Mouse (Mus musculus) heart, embryonic 15.5 days (tissue): ENCODE data around the gene Zscan5b. TPM values are rescaled to one million over a fixed set of nuclear protein-coding genes. Genes with fewer than 3 reads are reported as not detected.
"Not testable (repeated sequence)": the region's sequence is repeated elsewhere in the genome, so short reads cannot be mapped to it uniquely, and the experiment has no call there.

Experiments used
- ATAC-seq: fragments of 200-750 bp; cut with Nextera tagmentation; replicated peaks from 2 replicates; pipeline ENCODE4 v1.8.0; 2017; ENCODE audit warnings: low read depth, moderate TSS enrichment; ENCODE audit not compliant: insufficient number of reproducible peaks, insufficient read depth, low FRiP score
- H3K27ac ChIP-seq: fragments of 300-500 bp; sonication (generic); 2 replicates; pipeline ENCODE4 v1.5.1; 2015; ENCODE audit warnings: mild to moderate bottlenecking, inconsistent platforms
- H3K27me3 ChIP-seq: fragments of 300-500 bp; sonication (generic); 2 replicates; pipeline ENCODE4 v1.6.1; 2015; ENCODE audit warnings: inconsistent platforms
- H3K36me3 ChIP-seq: fragments of 300-500 bp; sonication (generic); 2 replicates; pipeline ENCODE4 v1.6.1; 2015; ENCODE audit warnings: mild to moderate bottlenecking, inconsistent platforms
- H3K4me1 ChIP-seq: fragments of 300-500 bp; sonication (generic); replicated peaks from 2 replicates; pipeline ENCODE4 v1.6.1; 2015; ENCODE audit warnings: inconsistent platforms
- H3K4me2 ChIP-seq: fragments of 300-500 bp; sonication (generic); 2 replicates; pipeline ENCODE4 v1.6.1; 2015; ENCODE audit warnings: inconsistent platforms, mild to moderate bottlenecking, moderate library complexity
- H3K4me3 ChIP-seq: fragments of 300-500 bp; sonication (generic); 2 replicates; pipeline ENCODE4 v1.5.1; 2015; ENCODE audit warnings: mild to moderate bottlenecking, inconsistent platforms
- H3K9ac ChIP-seq: fragments of 300-500 bp; sonication (generic); 2 replicates; pipeline ENCODE4 v1.6.1; 2015; ENCODE audit warnings: mild to moderate bottlenecking, inconsistent platforms
- H3K9me3 ChIP-seq: fragments of 300-500 bp; sonication (generic); replicated peaks from 2 replicates; pipeline ENCODE4 v1.6.1; 2016; ENCODE audit warnings: inconsistent platforms
- WGBS: fragments of 180-500 bp; shearing (Covaris S2); methylation state at CpG from one replicate; pipeline ENCODE4 v1.1.7; 2015; ENCODE audit warnings: mixed read lengths; 5-methylcytosine and 5-hydroxymethylcytosine counted together
- polyA plus RNA-seq: library from polyadenylated mRNA; unstranded; fragments of >200 nt; fragmentation: Nextera tagmentation; extraction: Ambion mirVana; gene quantifications from 2 replicates; pipeline ENCODE4 v1.2.1, GENCODE M21; 2015

Zscan5b gene
- polyA plus RNA-seq, 1 experiment from 2014 or later, result not detected

GRCm38 (mm10) chr7:6244361-6245292, 22.5 kb downstream of the Zscan5b start:
- Histone ChIP-seq H3K4me2 (no peak overlapping the region), H3K27ac (no peak overlapping the region), H3K4me1 (no peaks in the 10 kb centered on the region), H3K36me3 (no peaks in the 10 kb centered on the region), H3K9ac (no peak overlapping the region), H3K4me3 (no peak overlapping the region), H3K27me3 (no peaks in the 10 kb centered on the region), H3K9me3 (no peaks in the 10 kb centered on the region)
- ATAC-seq, result no peak
- 31% methylated on average over 11 of the region's 11 CpGs for WGBS

GRCm38 (mm10) chr7:6252410-6252809, 30.3 kb downstream of the Zscan5b start, which contains the start of gene Epp13:
Epp13 (plus strand) TSS chr7:6252710.
- Histone ChIP-seq H3K4me2 (no peak within 1 kb of the TSS), H3K4me1 (no peaks in the 10 kb centered on the region), H3K9me3 (no peaks in the 10 kb centered on the region), H3K9ac (no peak within 1 kb of the TSS), H3K27ac (no peak within 1 kb of the TSS), H3K36me3 (no peaks in the 10 kb centered on the region), H3K27me3 (no peaks in the 10 kb centered on the region), H3K4me3 (no peak within 1 kb of the TSS)
- no peak for ATAC-seq
- 79% methylated on average over 6 of the region's 6 CpGs for WGBS

DNA sequence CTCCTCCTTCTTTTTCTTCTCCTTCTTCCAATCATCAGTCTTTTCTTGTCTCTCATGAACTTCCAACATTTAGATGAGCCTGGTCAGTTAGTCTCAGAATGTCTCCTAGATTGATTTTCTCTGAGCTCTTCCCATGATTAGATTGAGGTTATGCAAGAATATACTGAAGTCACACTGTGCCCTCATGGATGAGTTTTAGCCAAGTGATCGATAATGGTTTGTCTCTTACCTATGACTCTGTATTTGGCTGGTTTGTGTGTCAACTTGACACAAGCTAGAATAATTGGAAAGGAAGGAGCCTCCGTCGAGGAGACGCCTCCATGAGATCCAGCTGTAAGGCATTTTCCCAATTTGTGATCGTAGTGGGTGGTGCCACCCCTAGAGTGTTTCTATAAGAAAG, 32.4 kb downstream of the Zscan5b start:
- Histone ChIP-seq H3K27me3 (no peaks in the 10 kb centered on the region), H3K9me3 (no peaks in the 10 kb centered on the region), H3K4me2 (no peak overlapping the region), H3K9ac (no peak overlapping the region), H3K27ac (no peak overlapping the region), H3K36me3 (no peaks in the 10 kb centered on the region), H3K4me1 (no peaks in the 10 kb centered on the region), H3K4me3 (no peak overlapping the region)
- WGBS, result 76% methylated on average over 5 of the region's 5 CpGs
- ATAC-seq, result no peak

DNA sequence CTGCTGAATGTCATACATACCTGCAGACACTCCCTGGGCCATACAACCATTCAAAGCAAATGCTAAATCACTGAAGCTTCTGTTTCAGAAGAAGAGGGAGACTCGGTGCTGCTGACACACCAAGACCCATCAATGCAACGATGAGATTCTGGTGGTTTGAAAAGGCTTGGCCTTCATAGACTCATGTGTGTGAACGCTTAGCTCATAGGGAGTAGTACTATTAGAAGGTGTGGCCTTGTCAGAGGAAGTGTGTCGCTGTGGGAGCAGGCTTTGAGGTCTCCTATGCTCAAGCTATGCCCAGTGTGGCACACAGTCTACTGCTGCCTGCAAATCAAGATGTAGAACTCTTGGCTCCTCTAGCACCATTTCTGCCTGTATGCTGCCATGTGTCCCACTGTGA, 35.3 kb downstream of the Zscan5b start:
- Histone ChIP-seq H3K36me3 (no peaks in the 10 kb centered on the region), H3K4me1 (no peaks in the 10 kb centered on the region), H3K4me3 (no peak overlapping the region), H3K9me3 (no peaks in the 10 kb centered on the region), H3K27ac (no peak overlapping the region), H3K27me3 (no peaks in the 10 kb centered on the region), H3K4me2 (no peak overlapping the region), H3K9ac (no peak overlapping the region)
- ATAC-seq, result no peak
- WGBS, result 67% methylated on average over 4 of the region's 4 CpGs

- Histone ChIP-seq H3K9ac (no peak overlapping the region), H3K36me3 (no peaks in the 10 kb centered on the region), H3K4me3 (no peak overlapping the region), H3K4me2 (no peak overlapping the region), H3K27me3 (no peaks in the 10 kb centered on the region), H3K9me3 (no peaks in the 10 kb centered on the region), H3K4me1 (no peaks in the 10 kb centered on the region), H3K27ac (no peak overlapping the region)
- WGBS, result 43% methylated on average over 16 of the region's 16 CpGs
- no peak for ATAC-seq
These were observed 36.4 kb downstream of the Zscan5b start for GRCm38 (mm10) chr7:6258232-6259220.

DNA sequence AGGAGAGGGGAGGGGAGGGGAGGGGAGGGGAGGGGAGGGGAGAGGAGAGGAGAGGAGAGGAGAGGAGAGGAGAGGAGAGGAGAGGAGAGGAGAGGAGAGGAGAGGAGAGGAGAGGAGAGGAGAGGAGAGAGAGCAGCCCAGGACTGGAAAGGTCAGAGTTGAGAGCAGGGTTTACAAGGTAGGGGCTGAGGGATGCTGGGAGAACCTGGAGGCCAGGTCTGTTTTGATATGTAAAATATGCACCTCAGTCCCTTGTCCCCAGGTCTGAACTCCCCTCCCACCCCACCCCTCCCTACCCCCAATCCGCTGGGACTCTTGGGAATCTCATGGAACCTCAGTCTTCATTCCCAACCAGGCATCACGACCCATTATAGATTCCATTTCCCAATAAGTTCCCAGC, 37.9 kb downstream of the Zscan5b start:
- H3K27ac ChIP-seq, H3K9me3 ChIP-seq, H3K4me1 ChIP-seq, H3K9ac ChIP-seq, ATAC-seq, H3K4me2 ChIP-seq, H3K27me3 ChIP-seq, H3K36me3 ChIP-seq, H3K4me3 ChIP-seq: not testable (repeated sequence)
- WGBS, result 54% methylated on average over 2 of the region's 2 CpGs

GRCm38 (mm10) chr7:6262120-6262519, 40.0 kb downstream of the Zscan5b start:
- no peak for ATAC-seq
- H3K4me2 ChIP-seq, result no peak overlapping the region
- no peaks in the 10 kb centered on the region for H3K4me1 ChIP-seq
- no peaks in the 10 kb centered on the region for H3K36me3 ChIP-seq
- H3K27me3 ChIP-seq, result no peaks in the 10 kb centered on the region
- H3K9me3 ChIP-seq, result no peaks in the 10 kb centered on the region
- no peak overlapping the region for H3K9ac ChIP-seq
- H3K4me3 ChIP-seq, result no peak overlapping the region
- WGBS, result 73% methylated on average over 3 of the region's 3 CpGs
- no peak overlapping the region for H3K27ac ChIP-seq

DNA sequence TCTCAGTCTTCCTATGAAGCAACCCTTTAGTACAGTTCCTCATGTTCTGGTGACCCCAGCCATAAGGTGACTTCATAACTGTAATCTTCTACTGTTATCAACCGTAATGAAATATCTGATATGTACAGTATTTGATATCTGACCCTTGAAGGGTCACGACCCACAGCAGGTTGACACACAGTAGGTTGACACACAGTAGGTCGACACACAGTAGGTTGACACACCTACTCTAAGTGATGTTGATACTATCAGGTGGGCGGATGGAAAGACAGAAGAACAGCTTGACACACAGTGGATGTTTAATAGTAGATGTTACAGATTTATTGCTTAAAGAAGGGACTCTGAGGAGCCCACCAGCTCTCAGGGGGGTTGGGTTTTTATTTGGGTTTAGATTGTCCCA, 40.9 kb downstream of the Zscan5b start:
- H3K4me1 ChIP-seq, result no peaks in the 10 kb centered on the region
- H3K9me3 ChIP-seq, result no peaks in the 10 kb centered on the region
- no peak overlapping the region for H3K9ac ChIP-seq
- H3K4me2 ChIP-seq, result no peak overlapping the region
- ATAC-seq, result no peak
- no peaks in the 10 kb centered on the region for H3K27me3 ChIP-seq
- no peak overlapping the region for H3K4me3 ChIP-seq
- H3K27ac ChIP-seq, result no peak overlapping the region
- no peaks in the 10 kb centered on the region for H3K36me3 ChIP-seq
- WGBS, result 70% methylated on average over 4 of the region's 4 CpGs

GRCm38 (mm10) chr7:6265695-6266094, 43.6 kb downstream of the Zscan5b start:
- ATAC-seq, result no peak
- H3K36me3 ChIP-seq, result no peaks in the 10 kb centered on the region
- H3K4me3 ChIP-seq, result no peak overlapping the region
- H3K9me3 ChIP-seq, result no peaks in the 10 kb centered on the region
- H3K4me2 ChIP-seq, result no peak overlapping the region
- WGBS, result 60% methylated on average over 8 of the region's 8 CpGs
- H3K27ac ChIP-seq, result no peak overlapping the region
- H3K27me3 ChIP-seq, result no peaks in the 10 kb centered on the region
- H3K4me1 ChIP-seq, result no peaks in the 10 kb centered on the region
- no peak overlapping the region for H3K9ac ChIP-seq

DNA sequence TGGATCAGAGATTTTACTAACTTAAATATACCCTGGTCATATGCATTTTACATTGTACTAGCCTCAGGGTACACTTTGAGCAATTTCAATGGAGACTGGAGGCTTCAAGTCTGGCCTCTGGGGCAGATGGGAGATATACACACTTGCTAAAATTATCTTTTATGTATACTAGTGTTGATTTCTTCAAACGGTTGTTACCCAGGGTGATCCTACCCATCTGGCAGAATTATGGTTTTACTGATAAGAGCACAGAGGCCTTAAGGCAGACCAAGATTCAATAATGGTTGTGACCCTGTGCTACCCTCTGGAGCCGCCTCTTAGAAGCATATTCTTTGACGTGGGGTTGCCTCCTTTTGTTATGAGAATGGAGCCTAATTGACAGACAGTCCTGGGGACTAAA, 55.8 kb downstream of the Zscan5b start:
- H3K27me3 ChIP-seq, result no peaks in the 10 kb centered on the region
- no peak for ATAC-seq
- 40% methylated on average over 3 of the region's 3 CpGs for WGBS
- H3K4me2 ChIP-seq, result no peak overlapping the region
- no peak overlapping the region for H3K4me3 ChIP-seq
- no peak overlapping the region for H3K9ac ChIP-seq
- no peak overlapping the region for H3K27ac ChIP-seq
- no peaks in the 10 kb centered on the region for H3K36me3 ChIP-seq
- H3K4me1 ChIP-seq, result peaks cover 1% of the 10 kb centered on the region; the same call in 1 of the 2 replicates
- H3K9me3 ChIP-seq, result no peaks in the 10 kb centered on the region

DNA sequence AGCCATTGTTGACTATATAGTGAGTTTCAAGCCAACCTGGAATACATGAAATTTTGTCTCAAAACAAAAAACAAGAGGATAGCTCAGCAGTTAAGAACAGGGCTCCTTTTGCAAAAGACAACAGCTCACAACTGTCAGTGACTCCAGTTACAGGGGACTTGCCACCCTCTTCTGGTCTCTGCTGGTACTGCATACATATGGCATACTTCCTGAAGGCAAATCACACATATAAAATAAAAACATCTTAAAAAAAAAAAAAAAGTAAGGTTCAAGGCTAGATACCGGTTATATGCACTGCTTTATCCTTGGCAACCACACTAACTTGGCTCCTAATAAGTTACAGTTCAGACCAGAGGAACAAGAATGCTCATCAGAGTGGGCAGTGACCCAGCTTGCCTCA, 60.7 kb downstream of the Zscan5b start:
- ATAC-seq, result no peak
- Histone ChIP-seq H3K36me3 (no peaks in the 10 kb centered on the region), H3K27me3 (no peaks in the 10 kb centered on the region), H3K4me1 (peaks cover 15% of the 10 kb centered on the region), H3K9ac (peak overlapping the region; percentile 77; the same call in 1 of the 2 replicates), H3K4me3 (peak overlapping the region; percentile 71), H3K4me2 (peak overlapping the region; percentile 68), H3K27ac (peak overlapping the region; percentile 87), H3K9me3 (no peaks in the 10 kb centered on the region)
- 4% methylated on average over 1 of the region's 1 CpGs for WGBS
